Mouse (Mus musculus): ENCODE data around the gene Nxt2. TPM values are rescaled to one million over a fixed set of nuclear protein-coding genes. Genes with fewer than 3 reads are reported as not detected.

Gene Nxt2
- polyA plus RNA-seq, 2 experiments, result 6.3 to 18.6 TPM

- Histone ChIP-seq H3K27ac (replicated peaks; ENCODE audit: low read depth, low read length) (no peak overlapping the region), H3K27me3 (ENCODE audit: control insufficient read depth, insufficient read depth, low read length) (no peaks in the 10 kb centered on the region), H3K9me3 (ENCODE audit: control insufficient read depth, low read length) (no peaks in the 10 kb centered on the region), H3K4me3 (replicated peaks; ENCODE audit: low read length) (no peak overlapping the region), H3K36me3 (ENCODE audit: control insufficient read depth, insufficient read depth, low read length) (no peaks in the 10 kb centered on the region), H3K9ac (ENCODE audit: low read depth, low read length, severe bottlenecking) (no peak overlapping the region), H3K4me2 (replicated peaks; ENCODE audit: low read depth, low read length, severe bottlenecking) (no peak overlapping the region), H3K4me1 (ENCODE audit: control insufficient read depth, insufficient read depth, low read length) (no peaks in the 10 kb centered on the region)
- DNase-seq (ENCODE audit: low spot score), result no peak
- no peak for ATAC-seq (ENCODE audit: low FRiP score, low read depth)
- 82% methylated on average over 7 of the region's 7 CpGs for WGBS
- no peak for TF ChIP-seq POLR2A (IDR thresholded peaks at IDR 0.05; ENCODE audit: borderline replicate concordance, extremely low read depth, insufficient read depth, insufficient read length)
Observed at GRCm38 (mm10) chrX:142250008-142250736, 23.6 kb downstream of the Nxt2 start.

- Histone ChIP-seq H3K36me3 (ENCODE audit: control insufficient read depth, insufficient read depth, low read length) (no peaks in the 10 kb centered on the region), H3K4me3 (replicated peaks; ENCODE audit: low read length) (no peak overlapping the region), H3K9ac (ENCODE audit: low read depth, low read length, severe bottlenecking) (no peak overlapping the region), H3K9me3 (ENCODE audit: control insufficient read depth, low read length) (no peaks in the 10 kb centered on the region), H3K27me3 (ENCODE audit: control insufficient read depth, insufficient read depth, low read length) (no peaks in the 10 kb centered on the region), H3K4me2 (replicated peaks; ENCODE audit: low read depth, low read length, severe bottlenecking) (no peak overlapping the region), H3K4me1 (ENCODE audit: control insufficient read depth, insufficient read depth, low read length) (no peaks in the 10 kb centered on the region), H3K27ac (replicated peaks; ENCODE audit: low read depth, low read length) (no peak overlapping the region)
- WGBS, result 74% methylated on average over 3 of the region's 3 CpGs
- DNase-seq (ENCODE audit: low spot score), result no peak
- no peak for TF ChIP-seq POLR2A (IDR thresholded peaks at IDR 0.05; ENCODE audit: borderline replicate concordance, extremely low read depth, insufficient read depth, insufficient read length)
- ATAC-seq (ENCODE audit: low FRiP score, low read depth), result no peak
Observed at GRCm38 (mm10) chrX:142276031-142276430, 49.5 kb downstream of the Nxt2 start.

- H3K27me3 ChIP-seq (ENCODE audit: control insufficient read depth, insufficient read depth, low read length), result no peaks in the 10 kb centered on the region
- H3K36me3 ChIP-seq (ENCODE audit: control insufficient read depth, insufficient read depth, low read length), result no peaks in the 10 kb centered on the region
Observed at GRCm38 (mm10) chrX:142276573-142276972, 50.0 kb downstream of the Nxt2 start.

GRCm38 (mm10) chrX:142285905-142286304 lies 59.3 kb downstream of the Nxt2 start:
- no peaks in the 10 kb centered on the region for H3K36me3 ChIP-seq (ENCODE audit: control insufficient read depth, insufficient read depth, low read length)
- no peak overlapping the region for H3K4me3 ChIP-seq (replicated peaks; ENCODE audit: low read length)
- H3K27ac ChIP-seq (replicated peaks; ENCODE audit: low read depth, low read length), result no peak overlapping the region
- no peak for TF ChIP-seq POLR2A (IDR thresholded peaks at IDR 0.05; ENCODE audit: borderline replicate concordance, extremely low read depth, insufficient read depth, insufficient read length)
- no peaks in the 10 kb centered on the region for H3K9me3 ChIP-seq (ENCODE audit: control insufficient read depth, low read length)
- no peak overlapping the region for H3K9ac ChIP-seq (ENCODE audit: low read depth, low read length, severe bottlenecking)
- DNase-seq (ENCODE audit: low spot score), result no peak
- H3K4me1 ChIP-seq (ENCODE audit: control insufficient read depth, insufficient read depth, low read length), result no peaks in the 10 kb centered on the region
- H3K4me2 ChIP-seq (replicated peaks; ENCODE audit: low read depth, low read length, severe bottlenecking), result no peak overlapping the region
- peak; percentile 53; the same call in 1 of the 2 replicates for ATAC-seq (ENCODE audit: low FRiP score, low read depth)
- H3K27me3 ChIP-seq (ENCODE audit: control insufficient read depth, insufficient read depth, low read length), result no peaks in the 10 kb centered on the region
- WGBS, result 41% methylated on average over 5 of the region's 5 CpGs

More at GRCm38 (mm10) chrX:142276573-142276972, 50.0 kb downstream of the Nxt2 start:
- no peak for TF ChIP-seq POLR2A (IDR thresholded peaks at IDR 0.05; ENCODE audit: borderline replicate concordance, extremely low read depth, insufficient read depth, insufficient read length)
- Histone ChIP-seq H3K9me3 (ENCODE audit: control insufficient read depth, low read length) (no peaks in the 10 kb centered on the region), H3K4me2 (replicated peaks; ENCODE audit: low read depth, low read length, severe bottlenecking) (no peak overlapping the region), H3K4me1 (ENCODE audit: control insufficient read depth, insufficient read depth, low read length) (no peaks in the 10 kb centered on the region), H3K9ac (ENCODE audit: low read depth, low read length, severe bottlenecking) (no peak overlapping the region), H3K27ac (replicated peaks; ENCODE audit: low read depth, low read length) (no peak overlapping the region), H3K4me3 (replicated peaks; ENCODE audit: low read length) (no peak overlapping the region)
- DNase-seq (ENCODE audit: low spot score) (no peak), ATAC-seq (ENCODE audit: low FRiP score, low read depth) (peak; percentile 65; the same call in 1 of the 2 replicates)
- WGBS, result 46% methylated on average over 3 of the region's 3 CpGs

Other genes with a start within 250 kb of the Nxt2 start
- gene Gucy2f, start 29.8 kb upstream of the Nxt2 start, polyA plus RNA-seq (2012; rRNA removed), result 0.01 and 0.03 TPM in 2 replicates
- not detected in 2 replicates for gene Gucy2f, start 29.8 kb upstream of the Nxt2 start, polyA plus RNA-seq (2014; fragmentation: Nextera tagmentation; extraction: Ambion mirVana)
- gene Kcne1l, start 79.5 kb downstream of the Nxt2 start, polyA plus RNA-seq (2012; rRNA removed), result 70.5 and 87.0 TPM in 2 replicates
- 50.3 and 63.1 TPM in 2 replicates for gene Kcne1l, start 79.5 kb downstream of the Nxt2 start, polyA plus RNA-seq (2014; fragmentation: Nextera tagmentation; extraction: Ambion mirVana)
- gene Acsl4, start 163.8 kb downstream of the Nxt2 start, polyA plus RNA-seq (2012; rRNA removed), result 5.5 and 6.4 TPM in 2 replicates
- 12.9 and 15.4 TPM in 2 replicates for gene Acsl4, start 163.8 kb downstream of the Nxt2 start, polyA plus RNA-seq (2014; fragmentation: Nextera tagmentation; extraction: Ambion mirVana)